Mouse (Mus musculus) kidney, adult 2 months (tissue): Measurements from ENCODE around the gene Krt19. TPM values are rescaled to one million over a fixed set of nuclear protein-coding genes. Genes with fewer than 3 reads are reported as not detected.

Source experiments
- DNase-seq: peaks from one replicate; pipeline ENCODE4 v3.0.0; 2021
- H3K27ac ChIP-seq: fragments of 200-500 bp; 2 replicates; pipeline ENCODE4 v1.5.1; 2012; ENCODE audit warnings: low read depth, low read length, control low read depth, inconsistent platforms; ENCODE audit not compliant: insufficient read depth
- H3K27me3 ChIP-seq: fragments of 200-500 bp; replicated peaks from 2 replicates; pipeline ENCODE4 v1.6.1; 2012; ENCODE audit warnings: mild to moderate bottlenecking, moderate library complexity, low read length, inconsistent platforms; ENCODE audit not compliant: control insufficient read depth, insufficient read depth
- H3K36me3 ChIP-seq: fragments of 200-500 bp; 2 replicates; pipeline ENCODE4 v1.6.1; 2012; ENCODE audit warnings: mild to moderate bottlenecking, moderate library complexity, low read length, inconsistent platforms; ENCODE audit not compliant: control insufficient read depth, insufficient read depth
- H3K4me1 ChIP-seq: fragments of 200-500 bp; 2 replicates; pipeline ENCODE4 v1.6.1; 2011; ENCODE audit warnings: low read length; ENCODE audit not compliant: control insufficient read depth, insufficient read depth
- H3K4me3 ChIP-seq: fragments of 200-500 bp; 2 replicates; pipeline ENCODE4 v1.5.1; 2011; ENCODE audit warnings: mild to moderate bottlenecking, low read depth, low read length, control low read depth; ENCODE audit not compliant: insufficient read depth
- CTCF ChIP-seq: fragments of 200-500 bp; conservative IDR thresholded peaks from 2 replicates; pipeline ENCODE4 v1.5.1; 2011; ENCODE audit warnings: low read depth, mild to moderate bottlenecking, control low read depth, low read length, moderate library complexity, mixed read lengths; ENCODE audit not compliant: insufficient read depth, insufficient read length
- POLR2A ChIP-seq: fragments of 200-500 bp; IDR thresholded peaks from one replicate; pipeline ENCODE4 v1.6.1; 2011; ENCODE audit warnings: low read depth, low read length, control low read depth
- WGBS: fragments of 180-500 bp; shearing (Covaris S2); methylation state at CpG from one replicate; pipeline ENCODE4 v1.1.7; 2018; 5-methylcytosine and 5-hydroxymethylcytosine counted together
- polyA plus RNA-seq: library from polyadenylated mRNA; depleted of rRNA; stranded (reverse); fragments of >200 nt; gene quantifications from 2 replicates; pipeline ENCODE4 v1.2.3, GENCODE M21; 2012; rRNA removed

The Krt19 gene
- polyA plus RNA-seq = 13.0 and 20.1 TPM in 2 replicates

DNA sequence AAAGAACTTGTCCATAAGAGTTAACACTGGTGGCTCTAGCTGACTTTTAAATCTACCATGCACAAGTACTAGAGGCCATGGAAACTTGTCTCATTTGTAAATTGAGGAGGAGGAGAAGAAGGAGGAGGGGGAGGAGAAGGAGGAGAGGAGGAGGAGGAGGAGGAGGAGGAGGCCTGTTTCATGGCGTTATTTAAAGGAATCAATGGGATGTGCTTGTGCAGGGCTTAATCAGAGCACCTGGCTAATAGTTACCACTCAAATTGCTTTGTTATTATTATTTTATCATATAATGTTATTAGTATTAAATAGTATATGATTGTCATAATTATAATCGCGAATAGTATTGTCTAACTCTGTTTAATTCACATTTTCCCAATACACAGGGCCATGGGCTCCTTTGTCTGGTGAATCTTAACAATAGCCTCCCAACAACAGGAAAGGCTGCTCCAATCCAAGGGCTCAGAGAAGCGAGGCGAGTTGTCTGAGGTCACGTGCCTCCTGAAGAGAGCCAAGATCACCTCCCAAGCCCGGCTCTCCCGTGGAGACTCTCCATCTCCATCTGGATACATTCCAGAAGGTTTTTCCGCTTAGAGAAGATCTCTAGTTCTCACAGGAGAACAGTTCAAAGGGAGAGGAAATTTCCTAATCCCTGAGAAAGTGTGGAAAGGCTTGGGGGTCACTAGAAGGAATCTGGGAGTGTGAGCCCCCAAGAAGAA, at the start of gene Krt19:
Gene Krt19, minus strand, starts transcription at position 51 of the 716 bp plus-strand sequence.
- Histone ChIP-seq H3K36me3 (no peaks in the 10 kb centered on the region), H3K27ac (no peak within 1 kb of the TSS), H3K4me1 (no peaks in the 10 kb centered on the region), H3K27me3 (no peaks in the 10 kb centered on the region), H3K4me3 (no peak within 1 kb of the TSS)
- DNase-seq = no peak
- WGBS = 48% methylated on average over 9 of the region's 9 CpGs
- no peak for TF ChIP-seq POLR2A
- no peak for TF ChIP-seq CTCF

DNA sequence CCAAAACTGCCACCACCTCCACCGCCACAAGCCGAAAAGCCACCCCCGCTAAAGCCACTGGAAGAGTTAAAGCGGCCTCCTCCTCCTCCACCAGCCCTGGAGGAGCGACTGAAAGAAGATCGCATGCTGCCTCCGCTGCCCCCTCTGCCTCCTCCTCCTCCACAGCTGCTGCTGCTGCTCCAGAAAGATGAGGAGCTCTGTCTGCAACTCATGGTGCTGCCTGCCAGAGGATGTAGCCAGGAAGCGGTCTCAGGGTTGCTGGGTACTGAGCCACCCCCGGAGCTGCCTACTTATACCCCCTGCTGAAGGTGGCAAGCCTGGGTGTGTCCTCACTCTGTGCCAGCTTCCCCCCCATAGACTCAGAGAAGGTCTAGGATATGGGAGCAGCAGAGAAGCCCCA, 44.5 kb upstream of the Krt19 start, which contains the start of gene Krt9:
Gene Krt9, minus strand, starts transcription at position 255 of the 400 bp plus-strand sequence.
- no peaks in the 10 kb centered on the region for H3K4me1 ChIP-seq
- WGBS = 12% methylated on average over 9 of the region's 9 CpGs
- no peak within 1 kb of the TSS for H3K27ac ChIP-seq
- H3K27me3 ChIP-seq = no peaks in the 10 kb centered on the region
- no peak within 1 kb of the TSS for H3K4me3 ChIP-seq
- TF ChIP-seq POLR2A = no peak
- TF ChIP-seq CTCF = no peak
- no peak for DNase-seq
- no peaks in the 10 kb centered on the region for H3K36me3 ChIP-seq

DNA sequence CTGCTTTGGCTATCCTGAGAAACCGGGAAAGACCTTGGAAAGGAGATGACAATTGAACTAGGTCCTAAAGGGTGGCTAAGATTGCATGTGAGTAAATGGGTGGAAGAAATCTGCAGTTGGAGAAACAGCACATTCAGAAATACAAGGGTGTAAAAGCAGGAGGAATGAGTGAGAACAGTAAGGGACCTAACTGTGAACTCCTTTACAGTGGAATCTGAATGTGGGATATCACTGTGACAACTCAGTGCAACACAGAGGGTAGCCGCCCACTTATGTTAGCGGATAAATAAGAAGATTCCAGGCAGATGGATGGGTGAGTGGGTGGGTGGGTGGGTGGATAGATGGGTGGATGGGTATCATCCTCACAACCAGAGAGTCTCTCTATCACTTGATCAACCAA, 43.4 kb upstream of the Krt19 start:
- 85% methylated on average over 3 of the region's 3 CpGs for WGBS
- no peaks in the 10 kb centered on the region for H3K4me1 ChIP-seq
- TF ChIP-seq CTCF (no peak), POLR2A (no peak)

DNA sequence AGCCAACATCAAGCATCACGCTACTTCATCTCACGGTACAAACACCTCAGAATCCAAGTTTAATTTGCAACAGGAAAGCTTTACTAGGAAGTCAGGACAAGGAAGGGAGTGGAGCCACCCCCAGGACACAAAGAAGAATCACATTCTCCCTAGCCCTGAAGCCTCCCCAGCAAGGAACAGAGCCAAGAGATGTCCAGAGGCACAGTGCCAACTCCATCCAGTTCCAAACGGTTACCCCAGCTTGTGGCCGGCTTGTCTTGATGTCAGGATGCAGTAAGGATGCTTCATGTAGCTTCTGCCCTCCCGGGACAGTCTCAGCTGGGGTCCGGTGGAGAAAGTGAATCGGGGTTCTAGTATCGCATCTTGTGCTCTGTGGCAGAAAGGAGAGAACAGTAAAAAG, 38.3 kb upstream of the Krt19 start:
- Histone ChIP-seq H3K4me3 (no peak overlapping the region), H3K4me1 (no peaks in the 10 kb centered on the region), H3K36me3 (no peaks in the 10 kb centered on the region), H3K27ac (no peak overlapping the region), H3K27me3 (no peaks in the 10 kb centered on the region)
- WGBS = 81% methylated on average over 8 of the region's 8 CpGs
- no peak for DNase-seq
- no peak for TF ChIP-seq CTCF
- TF ChIP-seq POLR2A = no peak

More for the DNA sequence above, 43.4 kb upstream of the Krt19 start:
- DNase-seq = no peak
- no peak overlapping the region for H3K4me3 ChIP-seq
- H3K27ac ChIP-seq = no peak overlapping the region
- H3K27me3 ChIP-seq = no peaks in the 10 kb centered on the region
- no peaks in the 10 kb centered on the region for H3K36me3 ChIP-seq

DNA sequence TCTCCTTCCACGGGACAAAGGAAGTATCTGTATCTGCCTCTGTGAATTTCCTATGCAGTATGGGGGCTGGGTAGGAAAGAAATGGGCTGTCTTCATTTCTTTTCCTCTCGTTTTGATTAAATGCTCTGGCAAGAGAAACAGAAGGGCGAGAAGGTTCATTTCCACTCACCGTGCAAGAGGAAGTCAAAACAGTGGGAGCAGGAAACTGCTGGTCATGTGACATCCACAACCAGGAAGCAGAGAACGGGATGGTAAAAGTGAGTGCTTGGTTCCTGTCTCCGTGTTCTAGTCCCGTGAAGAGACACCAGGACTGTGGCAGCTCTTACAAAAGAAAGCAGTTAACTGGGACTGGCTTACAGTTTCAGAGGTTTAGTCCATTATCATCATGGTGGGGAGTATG, 33.3 kb upstream of the Krt19 start:
- H3K4me3 ChIP-seq = no peak overlapping the region
- WGBS = 44% methylated on average over 7 of the region's 7 CpGs
- H3K36me3 ChIP-seq = no peaks in the 10 kb centered on the region
- H3K4me1 ChIP-seq = no peaks in the 10 kb centered on the region
- TF ChIP-seq POLR2A (no peak), CTCF (no peak)
- H3K27me3 ChIP-seq = no peaks in the 10 kb centered on the region
- no peak overlapping the region for H3K27ac ChIP-seq
- no peak for DNase-seq

DNA sequence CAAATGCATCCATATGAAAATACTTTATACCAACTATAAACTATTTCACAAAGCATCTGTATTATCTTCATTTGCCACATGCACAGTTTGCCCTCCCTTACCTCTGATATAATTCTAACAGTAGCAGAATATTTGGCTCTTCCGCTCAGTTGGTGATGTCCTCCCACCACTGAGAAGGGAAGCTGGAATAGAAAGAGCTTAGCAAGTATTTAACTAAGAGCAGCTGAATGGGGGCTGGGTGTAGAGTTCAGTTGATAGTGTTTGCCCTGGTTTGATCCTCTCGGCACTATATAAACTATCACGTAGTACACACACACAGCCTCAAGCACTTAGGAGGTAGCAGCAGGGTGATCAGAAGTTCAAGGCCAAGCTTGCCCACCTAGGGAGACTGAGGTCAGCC, 30.8 kb upstream of the Krt19 start:
- no peaks in the 10 kb centered on the region for H3K4me1 ChIP-seq
- H3K27ac ChIP-seq = no peak overlapping the region
- WGBS = 75% methylated on average over 3 of the region's 3 CpGs
- no peaks in the 10 kb centered on the region for H3K27me3 ChIP-seq
- H3K4me3 ChIP-seq = no peak overlapping the region
- H3K36me3 ChIP-seq = no peaks in the 10 kb centered on the region
- TF ChIP-seq CTCF (no peak), POLR2A (no peak)
- DNase-seq = no peak

DNA sequence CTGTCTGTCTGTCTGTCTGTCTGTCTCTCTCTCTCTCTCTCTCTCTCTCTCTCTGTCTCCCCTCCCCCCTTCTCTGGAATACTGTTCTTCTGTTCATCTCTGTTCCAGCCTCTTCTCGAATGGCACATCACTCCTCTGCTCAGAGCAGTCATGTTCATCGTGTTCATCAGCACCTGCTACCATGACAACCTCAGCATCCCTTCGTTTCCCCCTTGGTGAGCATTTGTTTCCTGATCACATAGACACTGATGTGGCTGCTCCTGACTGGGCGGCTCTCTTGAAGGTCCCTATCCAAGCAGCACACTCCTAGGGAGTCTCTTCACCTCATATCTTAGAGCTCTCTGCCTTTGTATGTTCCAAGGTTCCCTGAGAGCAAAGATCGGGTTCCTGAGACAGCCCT, 29.8 kb upstream of the Krt19 start:
- H3K27ac ChIP-seq = no peak overlapping the region
- H3K4me1 ChIP-seq = no peaks in the 10 kb centered on the region
- no peaks in the 10 kb centered on the region for H3K36me3 ChIP-seq
- TF ChIP-seq POLR2A (no peak), CTCF (no peak)
- H3K27me3 ChIP-seq = no peaks in the 10 kb centered on the region
- DNase-seq = no peak
- H3K4me3 ChIP-seq = no peak overlapping the region
- WGBS = 70% methylated on average over 5 of the region's 5 CpGs

DNA sequence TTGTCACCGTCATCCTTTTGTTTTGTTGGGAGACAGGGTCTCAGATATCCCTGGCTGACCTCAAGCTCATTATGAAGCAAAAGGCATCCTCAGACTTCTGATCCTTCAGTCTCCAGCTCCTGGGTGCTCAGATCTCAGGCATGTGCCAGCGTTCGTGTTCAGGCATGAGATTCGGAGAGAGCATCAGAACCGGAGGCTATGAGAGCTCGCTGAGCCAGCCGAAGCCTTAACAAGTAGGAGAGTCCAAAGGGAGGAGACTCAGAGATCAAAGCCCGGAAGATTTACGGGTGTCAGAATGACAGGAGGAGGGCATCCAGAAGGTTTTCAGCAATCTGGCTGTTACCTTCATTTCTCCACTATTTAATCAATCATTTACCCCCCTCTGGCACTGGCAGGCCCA, 28.3 kb upstream of the Krt19 start:
- no peak for TF ChIP-seq CTCF
- TF ChIP-seq POLR2A = no peak
- Histone ChIP-seq H3K4me1 (no peaks in the 10 kb centered on the region), H3K27ac (no peak overlapping the region), H3K36me3 (no peaks in the 10 kb centered on the region), H3K4me3 (no peak overlapping the region), H3K27me3 (no peaks in the 10 kb centered on the region)
- 26% methylated on average over 9 of the region's 9 CpGs for WGBS
- DNase-seq = no peak
